Mouse (Mus musculus): ENCODE measurements around the gene Plcl1. TPM values are rescaled to one million over a fixed set of nuclear protein-coding genes. Genes with fewer than 3 reads are reported as not detected.

Gene Plcl1
- polyA plus RNA-seq, 1 experiment from 2014 or later, result 0.10 TPM

DNA sequence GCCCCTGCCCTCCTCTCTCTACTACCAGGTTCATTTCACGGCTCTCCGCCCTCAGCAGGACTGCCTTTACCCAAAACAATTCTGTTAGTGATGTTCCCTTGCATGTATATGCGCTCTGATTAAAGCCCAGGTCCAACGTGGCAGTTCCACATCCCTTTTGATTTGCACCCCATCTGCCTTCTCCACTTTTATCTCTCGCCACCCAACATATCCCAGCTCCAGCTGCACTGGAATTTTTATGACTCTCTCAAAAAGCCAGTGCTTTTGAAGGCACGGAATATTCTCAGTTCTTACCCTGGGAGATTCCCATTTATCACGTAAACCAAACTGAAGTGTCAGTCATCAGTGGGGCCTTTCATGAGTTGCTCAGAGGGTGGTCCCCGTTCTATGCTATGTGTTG lies 200.7 kb downstream of the Plcl1 start:
- WGBS (ENCODE audit: insufficient replicate concordance), result 63% methylated on average over 8 of the region's 8 CpGs
- no peak overlapping the region for H3K4me3 ChIP-seq (replicated peaks)
- no peaks in the 10 kb centered on the region for H3K9me3 ChIP-seq (replicated peaks)
- H3K27me3 ChIP-seq, result no peaks in the 10 kb centered on the region
- H3K9ac ChIP-seq, result no peak overlapping the region
- no peaks in the 10 kb centered on the region for H3K4me1 ChIP-seq (replicated peaks)
- ATAC-seq (ENCODE audit: insufficient read depth), result no peak
- no peak overlapping the region for H3K4me2 ChIP-seq
- H3K27ac ChIP-seq (replicated peaks), result no peak overlapping the region
- no peaks in the 10 kb centered on the region for H3K36me3 ChIP-seq (replicated peaks)

DNA sequence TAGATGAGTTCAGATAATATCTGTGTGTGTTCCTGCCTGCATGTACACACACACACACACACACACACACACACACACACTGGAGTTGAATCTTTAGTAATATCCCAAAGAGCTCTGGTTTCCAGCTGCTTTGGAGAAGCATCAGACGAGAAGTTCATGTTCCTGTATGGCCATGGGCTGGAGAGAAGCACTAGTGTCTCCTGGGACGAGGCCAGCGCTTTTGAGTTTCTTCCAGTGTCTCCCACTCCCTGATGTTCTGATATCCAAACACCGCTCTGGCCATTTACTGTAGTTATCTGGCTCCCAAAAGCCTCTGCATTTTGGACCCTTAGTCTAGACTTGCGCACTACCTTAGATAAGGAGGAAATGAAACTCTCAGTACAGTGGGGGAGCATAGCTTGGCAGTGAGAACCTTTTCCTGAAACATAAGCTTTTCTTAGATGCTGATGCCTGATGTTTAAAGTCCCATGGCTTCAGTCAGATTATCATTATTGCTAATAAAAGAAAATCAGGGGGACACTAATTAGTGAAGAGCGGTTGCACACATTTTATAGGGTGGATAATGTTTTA lies 207.1 kb downstream of the Plcl1 start:
- no peak for ATAC-seq (ENCODE audit: insufficient read depth)
- Histone ChIP-seq H3K4me3 (replicated peaks) (no peak overlapping the region), H3K9ac (no peak overlapping the region), H3K4me1 (replicated peaks) (no peaks in the 10 kb centered on the region), H3K27me3 (no peaks in the 10 kb centered on the region), H3K27ac (replicated peaks) (no peak overlapping the region), H3K36me3 (replicated peaks) (no peaks in the 10 kb centered on the region), H3K4me2 (no peak overlapping the region), H3K9me3 (replicated peaks) (no peaks in the 10 kb centered on the region)
- WGBS (ENCODE audit: insufficient replicate concordance), result 51% methylated on average over 6 of the region's 6 CpGs

DNA sequence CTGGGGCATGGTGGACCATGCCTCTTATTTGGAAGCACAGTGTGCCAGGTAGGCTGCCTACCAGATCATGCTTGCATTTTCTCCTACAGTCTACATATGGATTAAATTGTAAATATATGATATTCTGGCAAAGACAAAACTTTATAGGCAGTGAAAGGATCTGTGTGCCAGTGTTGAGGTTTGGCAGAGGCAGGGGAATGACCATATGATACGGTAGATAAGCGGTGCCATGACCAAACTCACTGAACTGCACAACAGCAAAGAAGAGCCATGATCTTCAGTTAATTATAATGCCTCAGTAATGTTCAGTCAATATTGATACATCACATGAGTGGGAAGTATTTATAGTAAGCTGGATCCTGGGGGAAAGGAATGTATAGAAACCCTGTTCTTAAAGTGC lies 212.1 kb downstream of the Plcl1 start:
- no peak for ATAC-seq (ENCODE audit: insufficient read depth)
- Histone ChIP-seq H3K27me3 (no peaks in the 10 kb centered on the region), H3K36me3 (replicated peaks) (no peaks in the 10 kb centered on the region), H3K4me2 (no peak overlapping the region), H3K9ac (no peak overlapping the region), H3K9me3 (replicated peaks) (no peaks in the 10 kb centered on the region), H3K4me3 (replicated peaks) (no peak overlapping the region), H3K27ac (replicated peaks) (no peak overlapping the region), H3K4me1 (replicated peaks) (no peaks in the 10 kb centered on the region)
- 60% methylated on average over 2 of the region's 2 CpGs for WGBS (ENCODE audit: insufficient replicate concordance)

DNA sequence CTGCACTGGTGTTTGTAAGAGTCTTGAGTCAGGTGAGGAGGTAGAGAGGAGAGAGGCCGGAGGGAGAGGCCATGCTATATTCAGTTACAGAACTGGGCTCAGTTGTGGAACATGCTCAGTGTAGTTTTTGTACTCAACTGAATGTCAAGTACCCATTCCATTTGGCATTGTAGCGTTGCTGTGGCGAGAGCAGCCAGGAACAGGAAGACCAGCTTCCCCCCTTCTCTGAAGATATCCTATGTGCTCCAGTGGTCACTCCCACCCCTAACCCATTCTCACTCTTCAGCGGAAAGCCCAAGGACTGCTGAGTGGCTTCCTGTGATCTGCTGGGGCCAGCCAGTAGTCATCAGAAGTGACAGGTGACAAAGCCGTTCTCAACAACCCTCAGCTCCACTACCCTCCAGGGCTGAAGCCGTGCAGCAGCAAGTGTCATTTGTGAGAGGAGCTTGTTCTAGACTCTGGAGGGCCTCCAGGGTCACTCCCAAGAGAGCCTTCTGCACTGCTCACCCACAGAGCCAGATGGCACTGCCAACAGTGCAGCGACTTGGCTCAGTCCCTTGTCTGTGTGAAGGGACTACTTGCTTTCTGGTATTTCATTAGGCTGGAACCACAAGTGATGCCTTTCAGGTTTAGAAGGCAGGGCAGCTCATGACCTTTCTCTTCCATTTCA lies 213.0 kb downstream of the Plcl1 start:
- no peak overlapping the region for H3K4me3 ChIP-seq (replicated peaks)
- H3K27me3 ChIP-seq, result no peaks in the 10 kb centered on the region
- no peak overlapping the region for H3K4me2 ChIP-seq
- H3K4me1 ChIP-seq (replicated peaks), result no peaks in the 10 kb centered on the region
- no peaks in the 10 kb centered on the region for H3K36me3 ChIP-seq (replicated peaks)
- no peak overlapping the region for H3K27ac ChIP-seq (replicated peaks)
- H3K9ac ChIP-seq, result no peak overlapping the region
- no peaks in the 10 kb centered on the region for H3K9me3 ChIP-seq (replicated peaks)
- WGBS (ENCODE audit: insufficient replicate concordance), result 25% methylated on average over 7 of the region's 7 CpGs
- no peak for ATAC-seq (ENCODE audit: insufficient read depth)

DNA sequence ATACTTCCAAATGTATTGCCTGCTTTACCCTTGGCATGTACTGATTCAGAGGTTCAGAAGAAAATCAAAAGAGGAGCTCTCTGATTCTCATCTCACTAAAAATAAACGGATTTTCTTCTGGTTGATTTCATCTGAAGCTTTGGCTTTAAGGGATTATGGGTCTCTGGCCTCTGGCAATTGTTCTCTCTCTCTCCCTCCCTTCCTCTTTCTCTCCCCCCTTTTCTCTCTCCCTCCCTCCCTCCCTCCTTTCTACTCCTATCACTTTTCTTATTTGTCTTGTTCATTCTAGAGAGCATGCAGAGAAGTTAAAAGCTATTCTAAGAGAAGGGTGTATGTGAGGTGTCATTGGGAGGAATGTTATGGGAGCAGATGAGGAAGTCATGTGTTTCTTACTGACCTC lies 225.8 kb downstream of the Plcl1 start:
- no peaks in the 10 kb centered on the region for H3K36me3 ChIP-seq (replicated peaks)
- no peak overlapping the region for H3K4me3 ChIP-seq (replicated peaks)
- H3K9me3 ChIP-seq (replicated peaks), result no peaks in the 10 kb centered on the region
- 23% methylated on average over 1 of the region's 1 CpGs for WGBS (ENCODE audit: insufficient replicate concordance)
- no peaks in the 10 kb centered on the region for H3K27me3 ChIP-seq
- H3K27ac ChIP-seq (replicated peaks), result no peak overlapping the region
- H3K4me1 ChIP-seq (replicated peaks), result no peaks in the 10 kb centered on the region
- no peak for ATAC-seq (ENCODE audit: insufficient read depth)
- H3K4me2 ChIP-seq, result no peak overlapping the region
- no peak overlapping the region for H3K9ac ChIP-seq

DNA sequence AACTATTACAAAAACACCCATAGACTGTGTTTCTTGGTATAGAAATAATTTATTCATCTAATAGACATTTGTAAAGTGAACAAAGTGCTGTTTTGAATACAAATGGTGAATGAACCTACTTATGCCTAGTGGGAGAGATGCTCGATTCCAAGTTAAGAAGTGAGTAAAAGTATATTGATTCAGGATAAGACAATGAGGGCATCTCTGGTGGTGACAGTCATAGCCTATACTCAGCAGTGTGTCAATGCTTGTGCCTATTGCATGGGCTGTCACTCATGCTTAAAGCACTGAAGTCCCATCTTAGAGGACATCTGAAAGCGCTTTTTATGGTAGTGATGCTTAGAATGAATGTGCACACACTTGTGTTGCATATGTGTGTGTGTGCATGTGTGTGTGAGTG lies 226.3 kb downstream of the Plcl1 start:
- H3K36me3 ChIP-seq (replicated peaks), result no peaks in the 10 kb centered on the region
- no peak overlapping the region for H3K27ac ChIP-seq (replicated peaks)
- H3K4me1 ChIP-seq (replicated peaks), result no peaks in the 10 kb centered on the region
- H3K4me3 ChIP-seq (replicated peaks), result no peak overlapping the region
- H3K9me3 ChIP-seq (replicated peaks), result no peaks in the 10 kb centered on the region
- H3K9ac ChIP-seq, result no peak overlapping the region
- H3K4me2 ChIP-seq, result no peak overlapping the region
- 58% methylated on average over 2 of the region's 2 CpGs for WGBS (ENCODE audit: insufficient replicate concordance)
- H3K27me3 ChIP-seq, result no peaks in the 10 kb centered on the region
- no peak for ATAC-seq (ENCODE audit: insufficient read depth)

DNA sequence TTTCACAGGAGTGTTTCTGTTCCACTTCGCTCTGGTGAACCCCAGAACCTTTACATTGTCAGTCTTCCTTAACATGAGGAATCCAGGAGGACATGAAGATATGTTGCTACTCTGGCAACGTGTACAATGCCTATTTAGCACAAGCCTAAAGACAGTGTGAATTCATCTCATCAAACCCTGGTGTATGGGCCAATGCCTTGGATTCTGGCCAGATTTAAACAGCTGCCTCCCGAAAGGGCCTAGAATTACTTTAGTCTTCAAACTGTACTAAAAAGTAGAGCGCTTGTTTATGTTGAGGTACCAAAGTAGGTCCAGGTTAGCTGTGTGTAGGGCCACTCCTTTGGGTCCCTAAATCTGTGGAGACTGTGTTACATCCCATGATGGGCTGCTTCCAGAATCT lies 227.6 kb downstream of the Plcl1 start:
- H3K4me1 ChIP-seq (replicated peaks), result no peaks in the 10 kb centered on the region
- no peak overlapping the region for H3K9ac ChIP-seq
- no peak overlapping the region for H3K4me3 ChIP-seq (replicated peaks)
- H3K36me3 ChIP-seq (replicated peaks), result no peaks in the 10 kb centered on the region
- H3K27ac ChIP-seq (replicated peaks), result no peak overlapping the region
- no peak overlapping the region for H3K4me2 ChIP-seq
- H3K27me3 ChIP-seq, result no peaks in the 10 kb centered on the region
- H3K9me3 ChIP-seq (replicated peaks), result no peaks in the 10 kb centered on the region
- 53% methylated on average over 4 of the region's 4 CpGs for WGBS (ENCODE audit: insufficient replicate concordance)
- ATAC-seq (ENCODE audit: insufficient read depth), result no peak

DNA sequence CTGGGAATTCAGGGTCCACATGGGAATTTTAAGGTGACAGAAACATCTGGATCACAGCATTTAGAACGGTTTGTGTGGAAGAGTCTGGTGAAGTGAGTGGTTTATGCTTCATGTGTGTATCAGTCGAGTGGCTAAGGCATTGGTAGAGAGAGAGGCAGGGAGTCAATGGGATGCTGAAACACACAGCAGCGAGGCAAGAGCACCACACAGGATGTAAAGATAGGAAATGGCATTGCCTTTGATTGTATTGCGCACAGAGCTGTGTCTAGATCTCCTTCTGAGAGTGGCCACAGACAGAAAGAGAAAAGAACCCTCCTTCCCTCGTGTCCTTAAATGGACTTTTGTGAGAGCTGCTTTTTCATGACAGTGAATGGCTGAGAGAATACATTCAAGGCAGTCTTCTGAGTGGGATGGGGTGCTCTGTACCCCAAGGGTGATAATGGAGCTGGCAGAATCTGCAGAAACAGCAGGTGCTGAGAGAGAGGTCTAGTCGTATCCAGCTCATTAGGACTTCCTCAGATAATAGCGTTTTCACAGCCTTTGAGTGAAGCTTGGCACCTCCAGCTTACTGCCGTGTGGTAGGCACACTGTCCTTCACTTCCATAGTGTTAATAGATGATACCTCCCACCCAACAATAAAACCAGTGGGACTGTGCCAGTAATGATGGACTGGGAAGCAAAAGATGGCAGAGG lies 253.9 kb downstream of the Plcl1 start:
- Histone ChIP-seq H3K27me3 (no peaks in the 10 kb centered on the region), H3K4me3 (replicated peaks) (no peak overlapping the region), H3K9ac (no peak overlapping the region), H3K27ac (replicated peaks) (no peak overlapping the region), H3K36me3 (replicated peaks) (no peaks in the 10 kb centered on the region), H3K4me1 (replicated peaks) (no peaks in the 10 kb centered on the region), H3K9me3 (replicated peaks) (no peaks in the 10 kb centered on the region), H3K4me2 (no peak overlapping the region)
- no peak for ATAC-seq (ENCODE audit: insufficient read depth)
- 50% methylated on average over 8 of the region's 8 CpGs for WGBS (ENCODE audit: insufficient replicate concordance)

DNA sequence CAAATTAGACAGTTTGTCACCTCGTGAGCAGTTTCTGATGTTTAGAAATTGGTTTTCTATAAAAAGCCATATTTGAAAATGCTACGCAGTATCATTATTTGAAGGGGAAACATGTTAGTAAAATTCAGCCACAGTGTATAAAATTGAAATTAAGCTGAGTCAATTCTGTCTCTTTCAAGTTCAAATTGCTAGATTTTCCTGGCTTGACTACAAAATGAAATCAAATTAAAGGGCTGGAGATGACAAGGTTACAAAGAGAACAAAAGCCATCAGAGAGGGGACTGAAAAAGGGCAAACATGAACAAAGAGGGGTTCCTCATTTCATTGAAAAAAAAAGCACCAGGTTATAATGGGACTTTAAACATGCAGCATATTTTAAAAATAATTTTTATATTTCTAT lies 255.7 kb downstream of the Plcl1 start:
- no peak overlapping the region for H3K4me3 ChIP-seq (replicated peaks)
- H3K27ac ChIP-seq (replicated peaks), result no peak overlapping the region
- ATAC-seq (ENCODE audit: insufficient read depth), result no peak
- WGBS (ENCODE audit: insufficient replicate concordance), result 56% methylated on average over 2 of the region's 2 CpGs
- no peaks in the 10 kb centered on the region for H3K9me3 ChIP-seq (replicated peaks)
- H3K27me3 ChIP-seq, result no peaks in the 10 kb centered on the region
- H3K9ac ChIP-seq, result no peak overlapping the region
- no peaks in the 10 kb centered on the region for H3K4me1 ChIP-seq (replicated peaks)
- H3K36me3 ChIP-seq (replicated peaks), result no peaks in the 10 kb centered on the region
- H3K4me2 ChIP-seq, result no peak overlapping the region

DNA sequence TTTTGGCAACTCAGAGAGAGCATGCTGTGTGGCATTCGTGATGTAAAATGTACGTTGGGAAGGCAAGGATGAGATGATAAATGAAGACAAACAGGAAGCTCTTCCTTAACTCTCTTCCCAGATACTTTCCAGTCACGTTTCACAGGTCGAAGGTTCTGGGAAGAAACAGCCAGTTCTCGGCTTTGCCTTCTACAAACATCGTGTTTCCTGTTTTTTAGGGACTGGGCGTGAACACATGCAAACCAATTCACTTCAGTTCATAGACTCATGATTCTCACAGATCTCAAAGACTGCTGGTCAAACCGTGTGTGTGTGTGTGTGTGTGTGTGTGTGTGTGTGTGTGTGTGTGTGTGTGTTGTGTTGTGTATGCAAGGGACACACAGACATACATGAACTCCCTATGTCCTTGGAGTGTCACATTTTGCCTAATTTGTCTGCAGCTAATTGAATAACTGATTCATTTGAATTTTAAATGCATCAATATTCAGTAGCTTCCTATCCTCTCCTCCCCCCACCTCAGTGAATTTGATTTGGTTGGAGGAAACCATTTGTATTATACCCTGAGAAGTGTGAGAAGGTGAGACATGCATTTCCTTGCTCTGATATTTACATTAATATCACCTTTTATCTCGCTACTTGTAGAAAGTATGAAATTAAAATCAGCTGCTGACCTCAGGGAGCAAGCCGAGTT lies 259.6 kb downstream of the Plcl1 start:
- no peaks in the 10 kb centered on the region for H3K4me1 ChIP-seq (replicated peaks)
- WGBS (ENCODE audit: insufficient replicate concordance), result 32% methylated on average over 10 of the region's 10 CpGs

More for the DNA sequence above, 259.6 kb downstream of the Plcl1 start:
- Histone ChIP-seq H3K27me3 (no peaks in the 10 kb centered on the region), H3K36me3 (replicated peaks) (no peaks in the 10 kb centered on the region), H3K9me3 (replicated peaks) (no peaks in the 10 kb centered on the region), H3K9ac (no peak overlapping the region), H3K4me3 (replicated peaks) (no peak overlapping the region), H3K4me2 (no peak overlapping the region), H3K27ac (replicated peaks) (no peak overlapping the region)
- ATAC-seq (ENCODE audit: insufficient read depth), result no peak
